Mouse (Mus musculus) intestine, postnatal 0 days (tissue): ENCODE results near the gene Sdf2l1. TPM values are rescaled to one million over a fixed set of nuclear protein-coding genes. Genes with fewer than 3 reads are reported as not detected.

ENCODE experiments used
- ATAC-seq: fragments of 200-750 bp; cut with Nextera tagmentation; 2 replicates; pipeline ENCODE4 v1.8.0; 2017; ENCODE audit warnings: mild to moderate bottlenecking, moderate TSS enrichment, moderate library complexity
- H3K27ac ChIP-seq: fragments of 300-500 bp; sonication (generic); 2 replicates; pipeline ENCODE4 v1.5.1; 2014; ENCODE audit warnings: mild to moderate bottlenecking, low read depth, low read length, moderate library complexity
- H3K27me3 ChIP-seq: fragments of 300-500 bp; sonication (generic); replicated peaks from 2 replicates; pipeline ENCODE4 v1.6.1; 2014; ENCODE audit warnings: low read length, mixed read lengths; ENCODE audit not compliant: control insufficient read depth, insufficient read depth
- H3K36me3 ChIP-seq: fragments of 300-500 bp; sonication (generic); 2 replicates; pipeline ENCODE4 v1.6.1; 2014; ENCODE audit warnings: mild to moderate bottlenecking, moderate library complexity; ENCODE audit not compliant: control insufficient read depth, insufficient read depth
- H3K4me1 ChIP-seq: fragments of 300-500 bp; sonication (generic); replicated peaks from 2 replicates; pipeline ENCODE4 v1.6.1; 2014; ENCODE audit warnings: antibody characterized with exemption, low read length, mixed read lengths; ENCODE audit not compliant: control insufficient read depth, insufficient read depth
- H3K4me2 ChIP-seq: fragments of 300-500 bp; sonication (generic); replicated peaks from 2 replicates; pipeline ENCODE4 v1.6.1; 2014; ENCODE audit warnings: low read depth, mild to moderate bottlenecking, moderate library complexity
- H3K4me3 ChIP-seq: fragments of 300-500 bp; sonication (generic); 2 replicates; pipeline ENCODE4 v1.5.1; 2014; ENCODE audit warnings: low read depth, low read length
- H3K9ac ChIP-seq: fragments of 300-500 bp; sonication (generic); 2 replicates; pipeline ENCODE4 v1.6.1; 2014; ENCODE audit warnings: mild to moderate bottlenecking, low read depth, low read length
- H3K9me3 ChIP-seq: fragments of 300-500 bp; sonication (generic); 2 replicates; pipeline ENCODE4 v1.6.1; 2016; ENCODE audit warnings: mixed run types; ENCODE audit not compliant: control insufficient read depth
- CTCF ChIP-seq: sonication (generic); IDR thresholded peaks from 2 replicates; pipeline ENCODE4 v1.5.1; 2016; ENCODE audit warnings: low read depth, mild to moderate bottlenecking, control low read depth, antibody characterized with exemption, moderate library complexity
- WGBS: fragments of 180-500 bp; shearing (Covaris S2); extraction: QIAGEN DNeasy Blood & Tissue Kit; methylation state at CpG from one replicate; pipeline ENCODE4 v1.1.7; 2014; 5-methylcytosine and 5-hydroxymethylcytosine counted together
- polyA plus RNA-seq: library from polyadenylated mRNA; unstranded; fragments of >200 nt; fragmentation: Nextera tagmentation; extraction: Ambion mirVana; gene quantifications from 2 replicates; pipeline ENCODE4 v1.2.1, GENCODE M21; 2015

The Sdf2l1 gene
- polyA plus RNA-seq, 1 experiment from 2014 or later: 70.3 TPM

DNA sequence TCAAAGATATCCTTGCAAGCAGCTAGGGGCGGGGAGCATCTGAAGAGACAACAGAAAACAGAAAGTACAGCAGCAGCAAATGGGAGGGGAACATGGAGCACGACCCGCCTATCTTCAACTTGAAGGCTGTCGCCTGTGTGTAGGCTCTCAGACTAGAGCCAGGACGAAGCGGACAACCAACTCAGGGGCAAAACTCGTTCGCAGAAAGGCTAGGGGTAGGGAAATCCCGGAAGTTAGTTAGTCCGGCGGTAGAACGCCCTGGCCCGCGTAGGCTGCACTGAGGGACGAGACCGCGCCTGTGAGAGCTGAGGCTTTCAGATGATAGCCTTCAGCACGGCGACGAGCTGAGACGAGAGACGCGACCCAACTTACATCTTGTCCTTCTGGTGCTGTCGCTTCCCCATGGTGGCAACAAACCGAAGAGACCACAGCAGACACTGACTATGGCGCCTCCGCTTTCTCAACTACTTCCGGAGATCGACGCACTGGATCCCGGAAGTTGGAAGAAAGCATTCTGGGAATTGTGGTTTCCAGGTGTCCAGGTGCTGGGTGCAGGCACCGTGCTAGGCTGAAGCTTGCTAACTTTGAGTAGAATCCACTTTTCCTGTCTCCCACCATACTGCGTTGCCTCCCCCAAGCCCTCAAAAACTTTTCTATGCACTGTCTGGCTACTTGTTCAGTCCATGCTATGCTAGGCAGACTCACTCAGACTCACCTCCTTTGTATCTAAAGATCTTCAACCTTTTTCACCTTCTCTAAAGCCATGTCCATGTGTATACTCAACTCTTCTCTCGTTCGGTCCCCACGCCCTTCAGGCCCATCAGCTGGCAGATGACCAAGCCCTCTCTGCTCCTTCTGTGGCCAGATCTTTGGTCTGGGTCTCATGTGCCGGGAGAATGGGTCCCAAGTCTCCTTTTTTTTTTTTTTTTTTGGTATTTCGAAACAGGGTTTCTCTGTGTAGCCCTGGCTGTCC, 21.1 kb downstream of the Sdf2l1 start, which contains the start of gene Ppil2:
Gene Ppil2 (minus strand): TSS at position 487 of the 973 bp plus-strand sequence.
- Histone ChIP-seq H3K4me3 (peak within 1 kb of the TSS; percentile 95), H3K27ac (peak within 1 kb of the TSS; percentile 80), H3K36me3 (peaks cover 21% of the 10 kb centered on the region), H3K27me3 (no peaks in the 10 kb centered on the region), H3K9ac (peak within 1 kb of the TSS; percentile 81), H3K4me1 (0 out of 2 replicates have a peak, but pooled peaks cover 3% of the 10 kb centered on the region), H3K9me3 (no peaks in the 10 kb centered on the region), H3K4me2 (peak within 1 kb of the TSS; percentile 66)
- WGBS: 7% methylated on average over 38 of the region's 38 CpGs
- ATAC-seq: peak; percentile 84
- TF ChIP-seq CTCF: no peak

DNA sequence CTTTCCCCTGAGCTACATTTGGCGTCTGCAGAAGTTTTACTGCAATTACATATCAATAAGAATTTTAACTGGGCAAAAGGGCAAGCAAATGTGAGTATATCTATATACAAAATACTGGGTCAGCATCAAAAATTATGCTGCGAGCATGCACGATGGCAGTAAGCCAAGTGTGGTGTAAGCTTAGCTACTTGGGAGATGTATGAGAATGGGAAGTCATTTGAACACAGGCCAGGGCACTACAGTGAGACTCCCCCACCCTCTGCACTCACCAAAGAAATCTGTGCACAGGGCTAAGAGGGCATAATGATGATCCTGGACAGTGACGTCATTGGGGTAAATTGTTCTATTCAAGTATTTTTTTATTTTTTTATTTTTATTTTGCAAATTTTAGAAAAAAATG, 27.6 kb downstream of the Sdf2l1 start:
- peaks cover 55% of the 10 kb centered on the region for H3K36me3 ChIP-seq

DNA sequence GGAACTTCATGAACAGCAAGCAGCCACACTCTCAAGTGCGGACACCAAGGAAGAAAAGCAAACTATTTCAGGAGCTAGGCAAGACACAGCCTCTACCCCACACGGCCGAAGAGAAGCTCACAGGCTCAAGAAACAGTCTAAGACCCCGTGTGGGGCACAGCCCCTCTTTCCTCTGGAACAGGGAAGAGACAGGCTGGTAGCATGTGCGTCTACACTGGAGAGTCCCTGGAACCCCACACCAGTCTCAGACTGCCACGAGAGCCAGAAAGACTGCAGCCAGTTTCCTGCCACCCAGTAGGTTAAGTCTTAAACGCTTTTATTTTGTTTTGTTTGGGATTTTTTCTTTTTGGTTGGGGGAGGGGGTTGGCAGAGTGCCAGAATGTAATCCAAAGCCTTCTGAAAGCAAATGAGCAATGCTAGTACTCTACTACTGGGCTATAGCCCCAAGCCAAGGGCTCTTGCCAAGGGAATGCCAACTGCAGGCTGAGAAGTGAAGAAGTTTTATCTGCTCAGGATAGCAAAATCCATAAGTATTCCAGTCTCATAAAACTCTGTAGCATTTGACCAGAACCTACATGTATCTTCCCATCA, 29.5 kb downstream of the Sdf2l1 start:
- Histone ChIP-seq H3K4me1 (no peaks in the 10 kb centered on the region), H3K4me2 (no peak overlapping the region), H3K27ac (no peak overlapping the region), H3K36me3 (peaks cover 61% of the 10 kb centered on the region), H3K9ac (no peak overlapping the region), H3K9me3 (no peaks in the 10 kb centered on the region), H3K27me3 (no peaks in the 10 kb centered on the region), H3K4me3 (no peak overlapping the region)
- TF ChIP-seq CTCF: no peak
- ATAC-seq: no peak
- WGBS: 62% methylated on average over 7 of the region's 7 CpGs

More for the DNA sequence above, 27.6 kb downstream of the Sdf2l1 start:
- Histone ChIP-seq H3K4me1 (no peaks in the 10 kb centered on the region), H3K4me3 (no peak overlapping the region), H3K27me3 (no peaks in the 10 kb centered on the region), H3K9me3 (no peaks in the 10 kb centered on the region), H3K27ac (no peak overlapping the region), H3K4me2 (no peak overlapping the region), H3K9ac (no peak overlapping the region)
- ATAC-seq: no peak
- TF ChIP-seq CTCF: no peak
- 59% methylated on average over 4 of the region's 4 CpGs for WGBS

DNA sequence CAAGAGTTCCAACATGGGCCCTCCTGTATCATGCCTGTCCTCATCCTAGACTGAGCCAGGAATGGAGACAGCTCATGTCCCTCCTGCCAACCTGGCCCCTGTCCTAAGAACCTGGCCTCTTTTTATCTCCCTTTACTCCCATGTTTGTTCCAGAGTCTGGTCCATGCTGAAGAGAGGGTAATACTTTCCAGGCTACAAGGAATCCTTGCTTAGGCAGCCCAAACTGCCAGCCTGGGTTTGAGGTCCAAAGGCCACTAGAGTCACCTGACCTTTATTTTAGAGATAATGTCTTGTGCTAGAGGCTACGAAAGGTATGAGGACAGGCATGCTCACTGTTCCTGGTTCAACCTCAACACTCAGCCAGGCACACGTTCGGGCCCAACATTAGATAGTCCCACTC, 35.2 kb downstream of the Sdf2l1 start:
- Histone ChIP-seq H3K4me1 (no peaks in the 10 kb centered on the region), H3K4me3 (no peak overlapping the region), H3K27ac (peak overlapping the region; percentile 52), H3K9ac (no peak overlapping the region), H3K4me2 (no peak overlapping the region), H3K36me3 (peaks cover 73% of the 10 kb centered on the region), H3K9me3 (no peaks in the 10 kb centered on the region), H3K27me3 (no peaks in the 10 kb centered on the region)
- ATAC-seq: peak; percentile 76
- TF ChIP-seq CTCF: no peak
- WGBS: 54% methylated on average over 3 of the region's 3 CpGs

DNA sequence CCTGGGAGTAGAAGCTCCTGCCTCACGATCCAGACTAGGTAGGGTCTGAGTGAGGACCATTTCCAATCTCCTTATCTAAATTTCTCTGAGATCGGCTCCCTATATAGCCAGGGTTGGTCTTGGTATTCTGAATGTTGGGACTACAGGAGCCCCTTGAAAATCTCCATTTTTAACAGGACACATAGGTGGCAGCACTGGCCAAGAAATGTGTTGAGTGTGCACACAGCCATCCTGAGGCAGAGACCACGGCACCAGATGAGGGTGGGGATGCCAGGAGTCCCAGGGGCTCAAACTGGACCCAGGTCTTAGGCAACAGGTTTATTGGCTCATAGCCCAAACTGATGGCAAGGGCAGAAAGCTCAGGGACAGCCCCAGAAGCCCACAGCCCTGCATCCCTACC, 43.8 kb downstream of the Sdf2l1 start:
- H3K9ac ChIP-seq: no peak overlapping the region
- peaks cover 87% of the 10 kb centered on the region for H3K36me3 ChIP-seq
- H3K4me2 ChIP-seq: no peak overlapping the region
- no peak for TF ChIP-seq CTCF
- no peaks in the 10 kb centered on the region for H3K4me1 ChIP-seq
- WGBS: 67% methylated on average over 3 of the region's 3 CpGs
- H3K9me3 ChIP-seq: no peaks in the 10 kb centered on the region
- no peak overlapping the region for H3K4me3 ChIP-seq
- ATAC-seq: no peak
- no peaks in the 10 kb centered on the region for H3K27me3 ChIP-seq
- no peak overlapping the region for H3K27ac ChIP-seq

DNA sequence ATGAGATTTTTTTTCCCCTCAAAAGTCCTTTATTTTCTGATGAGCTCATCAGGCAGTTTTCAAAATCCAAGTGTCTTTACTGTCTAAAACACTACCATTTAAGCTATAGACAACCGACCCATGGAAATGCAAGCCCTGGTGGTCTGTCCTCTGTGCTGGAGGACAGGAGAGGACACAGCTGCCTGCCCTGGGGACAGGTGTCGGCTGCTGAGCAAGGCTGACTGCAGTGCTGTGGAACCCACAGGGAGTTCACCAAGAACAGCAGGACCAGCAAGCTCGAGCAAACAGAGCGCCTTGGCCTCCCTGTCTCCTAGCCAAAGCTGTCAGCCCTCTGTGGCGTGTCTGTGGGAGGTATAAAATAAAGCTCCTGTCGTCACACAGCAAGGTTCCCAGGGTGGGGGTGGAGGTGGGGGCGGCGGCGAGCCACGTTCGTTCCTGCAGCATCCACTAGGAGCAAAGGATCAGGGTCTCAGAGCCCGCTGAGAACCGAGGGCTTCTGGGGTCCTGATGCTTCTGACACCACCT, 45.5 kb downstream of the Sdf2l1 start:
- TF ChIP-seq CTCF: no peak
- H3K27me3 ChIP-seq: no peaks in the 10 kb centered on the region

More for the DNA sequence above, 45.5 kb downstream of the Sdf2l1 start:
- no peaks in the 10 kb centered on the region for H3K4me1 ChIP-seq
- no peak for ATAC-seq
- WGBS: 75% methylated on average over 13 of the region's 13 CpGs
- H3K9me3 ChIP-seq: no peaks in the 10 kb centered on the region
- H3K36me3 ChIP-seq: peaks cover 74% of the 10 kb centered on the region
- no peak overlapping the region for H3K4me3 ChIP-seq
- no peak overlapping the region for H3K27ac ChIP-seq
- H3K4me2 ChIP-seq: no peak overlapping the region
- H3K9ac ChIP-seq: no peak overlapping the region
